Mouse (Mus musculus) thymus, postnatal 4 days (tissue): ENCODE data around the gene Polr2a.

Experiments used
- DNase-seq: peaks from one replicate; pipeline ENCODE4 v3.0.0; 2021

Polr2a gene

GRCm38 (mm10) chr11:69758478-69758970 lies at the start of gene Polr2a:
TSS of gene Polr2a (minus strand) at chr11:69758637.
- DNase-seq, result peak; percentile 97

- no peak for DNase-seq
Observed at GRCm38 (mm10) chr11:69807641-69808040, 49.2 kb upstream of the Polr2a start.

GRCm38 (mm10) chr11:69806378-69806777 lies 47.9 kb upstream of the Polr2a start:
- no peak for DNase-seq

GRCm38 (mm10) chr11:69804972-69805909 lies 46.8 kb upstream of the Polr2a start, which contains the start of gene Tmem102:
TSS of gene Tmem102 (minus strand) at chr11:69805624.
- peak; percentile 58 for DNase-seq

GRCm38 (mm10) chr11:69804652-69804940 lies 46.2 kb upstream of the Polr2a start:
- no peak for DNase-seq

- DNase-seq, result peak; percentile 88
Observed at GRCm38 (mm10) chr11:69803786-69804651, 45.6 kb upstream of the Polr2a start.

GRCm38 (mm10) chr11:69803328-69803727 lies 44.9 kb upstream of the Polr2a start:
- no peak for DNase-seq

GRCm38 (mm10) chr11:69802648-69803105 lies 44.2 kb upstream of the Polr2a start:
- DNase-seq, result peak; percentile 88

- peak; percentile 37 for DNase-seq
Observed at GRCm38 (mm10) chr11:69801379-69801977, 43.0 kb upstream of the Polr2a start, which contains the start of gene Fgf11. TSS of gene Fgf11 (minus strand) at chr11:69801857.

GRCm38 (mm10) chr11:69800392-69801197 lies 42.2 kb upstream of the Polr2a start:
- peak; percentile 37 for DNase-seq

GRCm38 (mm10) chr11:69800138-69800391 lies 41.6 kb upstream of the Polr2a start:
- peak; percentile 36 for DNase-seq

GRCm38 (mm10) chr11:69799394-69800137 lies 41.1 kb upstream of the Polr2a start:
- DNase-seq, result peak; percentile 29

- DNase-seq, result peak; percentile 19
Observed at GRCm38 (mm10) chr11:69797924-69798323, 39.5 kb upstream of the Polr2a start.

- peak; percentile 63 for DNase-seq
Observed at GRCm38 (mm10) chr11:69795983-69796435, 37.6 kb upstream of the Polr2a start.

GRCm38 (mm10) chr11:69795168-69795982 lies 36.9 kb upstream of the Polr2a start, which contains the start of gene Chrnb1:
TSS of gene Chrnb1 (minus strand) at chr11:69795943.
- DNase-seq, result peak; percentile 92

- no peak for DNase-seq
Observed at GRCm38 (mm10) chr11:69793429-69793828, 35.0 kb upstream of the Polr2a start.

- DNase-seq, result no peak
Observed at GRCm38 (mm10) chr11:69791420-69791819, 33.0 kb upstream of the Polr2a start.

- no peak for DNase-seq
Observed at GRCm38 (mm10) chr11:69789431-69789830, 31.0 kb upstream of the Polr2a start.

GRCm38 (mm10) chr11:69787306-69787705 lies 28.9 kb upstream of the Polr2a start:
- no peak for DNase-seq

GRCm38 (mm10) chr11:69784793-69785272 lies 26.4 kb upstream of the Polr2a start:
- DNase-seq, result no peak
